12 mouse cellular contexts compared by ENCODE assay signal in the genomic region with DNA sequence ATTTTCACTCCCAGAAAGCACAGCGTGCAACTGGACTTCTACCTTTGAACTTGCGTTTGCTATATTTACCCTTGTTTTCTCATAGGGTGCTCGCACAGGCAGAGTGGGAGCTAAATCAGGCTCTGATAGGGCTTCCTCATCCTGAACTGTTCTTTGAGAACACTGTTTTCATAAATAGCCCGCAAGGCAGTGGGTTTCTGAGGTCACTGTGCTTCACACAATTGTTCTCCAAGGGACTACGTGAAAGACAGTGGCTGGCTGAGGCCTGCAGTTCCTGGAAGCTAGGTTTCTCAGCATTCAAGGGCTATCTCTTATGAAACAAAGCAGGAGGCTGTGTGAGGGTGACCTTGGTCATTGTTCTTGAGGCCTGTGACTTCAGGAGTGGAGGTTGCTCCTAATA.
DNase-seq lines count a peak whose midpoint lies in the region; ATAC-seq and TF ChIP-seq lines count a peak whose summit lies in the region.
"Had no signal": no experiment of that assay in that cellular context is flagged by ENCODE, and none has a peak within 500 bp of the region (broad histone marks: within the 10 kb centered on the region; RNA-seq: fewer than 3 reads in every experiment).

No protein-coding gene starts in this region.

- WGBS in heart, adult 2 months: 21% methylated on average over 5 of the region's 5 CpGs
- 78% methylated on average over 5 of the region's 5 CpGs for WGBS in lung, postnatal 0 days
- 77% methylated on average over 5 of the region's 5 CpGs for WGBS in forebrain, embryonic 11.5 days

- no peaks in the 10 kb centered on the region for H3K27me3 ChIP-seq in heart, adult 2 months (ENCODE audit: control insufficient read depth, insufficient read depth, low read length)
- H3K27me3 ChIP-seq in lung, postnatal 0 days (replicated peaks; ENCODE audit: insufficient read depth, low read length): no peaks in the 10 kb centered on the region
- no peaks in the 10 kb centered on the region for H3K27me3 ChIP-seq in forebrain, embryonic 11.5 days (ENCODE audit: control insufficient read depth, insufficient read depth, low read length)
- H3K27me3 ChIP-seq: limb, embryonic 12.5 days had no signal

- H3K4me1 ChIP-seq in heart, adult 2 months (ENCODE audit: control insufficient read depth, insufficient read depth, low read length): peaks cover 9% of the 10 kb centered on the region
- no peaks in the 10 kb centered on the region; the same call in 1 of the 2 replicates for H3K4me1 ChIP-seq in lung, postnatal 0 days (ENCODE audit: insufficient read depth, low read depth, low read length)
- H3K4me1 ChIP-seq in forebrain, embryonic 11.5 days (replicated peaks; ENCODE audit: control insufficient read depth, insufficient read depth, low read length): no peaks in the 10 kb centered on the region
- H3K4me1 ChIP-seq: limb, embryonic 12.5 days had no signal

- H3K4me2 ChIP-seq in lung, postnatal 0 days (replicated peaks; ENCODE audit: low read depth, low read length): no peak overlapping the region
- no peak overlapping the region for H3K4me2 ChIP-seq in forebrain, embryonic 11.5 days (ENCODE audit: low read depth, low read length, severe bottlenecking)
- H3K4me2 ChIP-seq: limb, embryonic 12.5 days had no signal

- no peak for DNase-seq in gastrocnemius, adult 2 months
- DNase-seq in gastrocnemius, postnatal 14 days: no peak
- peak; percentile 40 to 65 for DNase-seq in heart, adult 2 months
- DNase-seq in kidney, adult 18-20 months: peak; percentile 5
- peak; percentile 60 for DNase-seq in lung, postnatal 0 days (ENCODE audit: low spot score)
- no peak for DNase-seq in testis, postnatal 10 days (ENCODE audit: low spot score)
- DNase-seq in thymus, postnatal 10 days (ENCODE audit: low spot score in 2 of 2): no peak
- DNase-seq in forebrain, embryonic 11.5 days (ENCODE audit: low spot score): no peak
- DNase-seq: cerebellum, postnatal 10 days; right cerebral cortex, postnatal 14 days; thymus, adult 2 months had no signal

- no peaks in the 10 kb centered on the region for H3K9me3 ChIP-seq in lung, postnatal 0 days (ENCODE audit: low read length)
- no peaks in the 10 kb centered on the region for H3K9me3 ChIP-seq in forebrain, embryonic 11.5 days (ENCODE audit: control insufficient read depth, low read length)
- H3K9me3 ChIP-seq: limb, embryonic 12.5 days had no signal

- TF ChIP-seq EP300 in heart, adult 2 months (IDR thresholded peaks at IDR 0.05; ENCODE audit: insufficient read depth, low read depth, low read length): peak; percentile 91
- peak; percentile 32; the same call in 1 of the 2 replicates for TF ChIP-seq EP300 in lung, postnatal 0 days (IDR thresholded peaks at IDR 0.05)

- peak overlapping the region; percentile 46; the same call in 1 of the 2 replicates for H3K27ac ChIP-seq in gastrocnemius, adult 2 months
- H3K27ac ChIP-seq in heart, adult 2 months: peak overlapping the region; percentile 59
- no peak overlapping the region for H3K27ac ChIP-seq in lung, postnatal 0 days (ENCODE audit: low read length)
- no peak overlapping the region for H3K27ac ChIP-seq in forebrain, embryonic 11.5 days (ENCODE audit: low read depth, low read length)
- H3K27ac ChIP-seq: limb, embryonic 12.5 days had no signal

- no peaks in the 10 kb centered on the region for H3K79me2 ChIP-seq in heart, adult 2 months (replicated peaks; ENCODE audit: control insufficient read depth, insufficient read depth, low read length)

- peaks cover 16% of the 10 kb centered on the region for H3K36me3 ChIP-seq in heart, adult 2 months (ENCODE audit: control insufficient read depth, insufficient read depth, low read length)
- no peaks in the 10 kb centered on the region for H3K36me3 ChIP-seq in lung, postnatal 0 days (ENCODE audit: insufficient read depth, low read length)
- H3K36me3 ChIP-seq in forebrain, embryonic 11.5 days (ENCODE audit: control insufficient read depth, insufficient read depth, low read length): no peaks in the 10 kb centered on the region
- H3K36me3 ChIP-seq: limb, embryonic 12.5 days had no signal

- no peak overlapping the region for H3K9ac ChIP-seq in heart, adult 2 months (ENCODE audit: low read depth, low read length)
- H3K9ac ChIP-seq in lung, postnatal 0 days (replicated peaks; ENCODE audit: low read depth): no peak overlapping the region
- no peak overlapping the region for H3K9ac ChIP-seq in forebrain, embryonic 11.5 days (ENCODE audit: low read length)
- H3K9ac ChIP-seq: limb, embryonic 12.5 days had no signal

- TF ChIP-seq CTCF in gastrocnemius, adult 2 months (IDR thresholded peaks at IDR 0.05): no peak
- TF ChIP-seq CTCF in heart, adult 2 months (IDR thresholded peaks at IDR 0.05): no peak
- no peak for TF ChIP-seq CTCF in lung, postnatal 0 days (IDR thresholded peaks at IDR 0.05)

- TF ChIP-seq POLR2A in heart, adult 2 months (IDR thresholded peaks at IDR 0.05; ENCODE audit: insufficient read depth, low read depth, low read length): no peak; the same call in 1 of the 2 replicates

- ATAC-seq in lung, postnatal 0 days: peak; percentile 86
- no peak for ATAC-seq in forebrain, embryonic 11.5 days (replicated peaks; ENCODE audit: low FRiP score)

- no peak overlapping the region for H3K4me3 ChIP-seq in gastrocnemius, adult 2 months
- H3K4me3 ChIP-seq in heart, adult 2 months: no peak overlapping the region
- H3K4me3 ChIP-seq in lung, postnatal 0 days (ENCODE audit: low read depth, low read length): no peak overlapping the region
- H3K4me3 ChIP-seq in forebrain, embryonic 11.5 days (ENCODE audit: low read depth, low read length): no peak overlapping the region
- H3K4me3 ChIP-seq: limb, embryonic 12.5 days had no signal

- intact Hi-C loops in gastrocnemius, adult 2 months (cut with DNase I): loop anchor here (10.0 kb wide), 1 partner anchor 302 kb away; a partner anchor contains a TSS
- intact Hi-C loops in gastrocnemius, postnatal 14 days (cut with DNase I; ENCODE audit: low total_unique reads): no loop called here
- intact Hi-C loops in heart, adult 2 months (cut with DNase I): loop anchor here (5.0 kb wide), 4 partner anchors 51 to 299 kb away; a partner anchor contains a TSS

Comparison
In these comparisons a context has a peak if more than half of its experiments do, and no peak if none do; other contexts are left out.
1. DNase-seq: peak in heart, adult 2 months (2 of 2), kidney, adult 18-20 months (single experiment) and lung, postnatal 0 days (single experiment); none in gastrocnemius, adult 2 months (single experiment), gastrocnemius, postnatal 14 days (single experiment), testis, postnatal 10 days (single experiment), thymus, postnatal 10 days (0 of 2) and forebrain, embryonic 11.5 days (single experiment).
2. H3K27ac ChIP-seq: peak in gastrocnemius, adult 2 months (single experiment) and heart, adult 2 months (single experiment); none in lung, postnatal 0 days (single experiment) and forebrain, embryonic 11.5 days (single experiment).